Mouse (Mus musculus) mouse embryonic stem cell (cell line): ENCODE results near the gene Lrp6.

Source experiments
- in situ Hi-C, 2 experiments: fragments of 300-500 bp; cut with MboI; formaldehyde crosslinking; loops; 1 replicate in 1 of 2; 3 replicates in 1 of 2; pipeline ENCODE4 v1.14.3; 2019 to 2020; ENCODE audit warnings: low sequenced_read_pairs in 2 of 2, low pct_unique_long_range_greater_than_20kb in 1 of 2, mixed read lengths in 1 of 2; ENCODE audit not compliant: unreplicated experiment in 1 of 2

Lrp6 gene

GRCm38 (mm10) chr6:134584616-134585015 is 17.9 kb upstream of the Lrp6 start:
- in situ Hi-C loops, result no loop called here

DNA sequence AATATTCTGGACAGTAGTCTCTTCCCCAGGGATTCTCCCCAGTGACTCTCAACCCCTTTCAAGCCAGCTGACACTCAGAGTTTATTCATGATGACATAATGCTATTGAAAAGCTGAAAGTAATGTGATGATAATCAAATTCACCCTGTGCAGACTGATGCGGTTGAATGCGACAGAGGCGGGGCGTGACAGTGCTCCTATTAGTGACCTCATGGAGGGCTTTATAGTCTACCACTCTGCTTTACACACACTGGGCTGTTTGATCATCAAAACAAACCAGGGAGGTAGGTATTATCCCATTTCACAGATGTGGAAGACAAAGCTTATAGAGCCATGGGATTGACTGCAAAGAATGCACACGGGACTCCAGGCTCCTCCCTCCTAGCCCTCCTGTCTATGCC is 15.3 kb upstream of the Lrp6 start:
- in situ Hi-C loops, result no loop called here

GRCm38 (mm10) chr6:134579506-134579905 is 12.7 kb upstream of the Lrp6 start:
- in situ Hi-C loops, result no loop called here

- in situ Hi-C loops, result no loop called here
These were observed 11.3 kb upstream of the Lrp6 start for GRCm38 (mm10) chr6:134578039-134578438.

- in situ Hi-C loops, result no loop called here
These were observed 8.6 kb upstream of the Lrp6 start for GRCm38 (mm10) chr6:134575288-134575741.

DNA sequence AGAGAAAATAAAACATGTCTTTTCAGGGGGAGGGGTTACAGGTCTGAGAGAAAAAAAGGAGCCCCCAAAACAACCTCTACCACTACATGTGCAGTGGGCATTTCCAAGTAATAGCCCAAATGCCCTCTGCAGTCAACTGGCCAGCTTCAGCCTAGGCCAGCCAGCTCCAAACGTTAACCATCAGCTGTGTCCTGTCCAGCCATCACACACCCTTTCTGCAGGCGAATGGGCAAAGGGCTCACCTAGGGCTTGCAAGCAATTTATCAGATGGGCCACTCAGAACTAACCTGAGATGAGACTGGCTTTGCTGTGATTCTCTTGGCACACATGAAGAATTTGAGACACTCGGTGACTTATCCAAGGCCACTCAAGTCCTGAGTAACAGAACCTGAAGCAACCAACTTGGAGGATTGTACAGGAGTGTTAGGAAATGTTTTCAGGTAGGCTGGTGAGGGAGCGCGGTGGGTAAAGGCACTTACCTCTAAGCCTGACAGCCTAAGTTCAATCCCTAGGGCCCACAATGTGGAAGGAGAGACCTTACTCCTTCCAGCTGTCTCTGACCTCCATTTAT is 1.3 kb upstream of the Lrp6 start:
- in situ Hi-C loops, result no loop called here

- in situ Hi-C loops, result no loop called here
These were observed 432 bp downstream of the Lrp6 start for GRCm38 (mm10) chr6:134566248-134566817.

DNA sequence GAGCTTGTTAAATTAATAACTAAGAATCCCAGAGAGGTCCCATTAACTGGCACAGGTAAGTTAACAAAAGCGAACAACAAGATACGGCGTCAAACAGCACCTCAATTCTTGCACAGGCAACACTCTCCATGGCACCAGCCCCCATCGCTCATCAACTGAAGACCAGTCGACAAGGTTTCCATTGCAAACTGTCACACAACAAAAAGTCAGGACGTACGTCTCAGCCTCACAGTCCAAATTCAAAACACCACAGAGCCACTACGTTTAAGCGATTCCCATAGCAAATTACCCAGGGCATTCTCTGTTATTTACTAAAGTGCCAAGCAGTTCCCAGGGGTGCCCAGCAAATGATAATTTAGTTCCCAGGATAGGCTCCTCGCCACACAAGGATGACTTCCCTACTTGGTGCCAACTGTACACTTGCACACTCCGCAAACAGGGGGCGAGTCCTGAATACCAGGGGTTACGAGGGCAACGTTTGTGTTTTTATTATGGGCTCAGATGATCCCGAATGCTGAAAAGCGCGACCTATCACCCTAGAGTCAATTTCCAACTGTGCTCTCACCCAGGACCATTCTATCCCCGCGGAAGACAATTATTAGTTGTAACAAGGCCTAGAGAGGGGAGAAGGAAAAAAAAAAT is 1.0 kb downstream of the Lrp6 start:
- in situ Hi-C loops, result no loop called here

DNA sequence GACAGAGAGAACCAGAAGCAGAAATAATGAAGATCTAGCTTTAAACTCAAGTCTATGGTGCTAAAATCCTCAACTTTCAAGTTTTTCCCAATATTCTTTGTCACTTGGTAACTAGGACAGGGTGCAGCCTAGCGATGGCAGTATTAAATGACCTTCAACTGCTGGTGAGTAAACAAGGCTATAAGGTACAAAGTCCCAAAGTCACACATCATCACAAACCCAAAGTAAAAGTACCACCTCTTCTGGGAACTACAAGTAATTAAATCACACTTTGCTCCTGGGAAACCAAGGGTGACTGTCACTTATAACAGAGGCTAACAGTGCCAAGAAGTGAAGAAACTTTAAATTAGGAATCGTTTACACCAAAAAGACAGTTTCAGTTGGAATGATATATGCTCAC is 2.2 kb downstream of the Lrp6 start:
- in situ Hi-C loops, result no loop called here

GRCm38 (mm10) chr6:134559635-134560034 is 7.1 kb downstream of the Lrp6 start:
- in situ Hi-C loops, result no loop called here

- in situ Hi-C loops, result no loop called here
These were observed 8.1 kb downstream of the Lrp6 start for GRCm38 (mm10) chr6:134558546-134559129.

GRCm38 (mm10) chr6:134557043-134557442 is 9.7 kb downstream of the Lrp6 start:
- in situ Hi-C loops, result no loop called here

GRCm38 (mm10) chr6:134556185-134556950 is 10.4 kb downstream of the Lrp6 start:
- in situ Hi-C loops, result no loop called here

DNA sequence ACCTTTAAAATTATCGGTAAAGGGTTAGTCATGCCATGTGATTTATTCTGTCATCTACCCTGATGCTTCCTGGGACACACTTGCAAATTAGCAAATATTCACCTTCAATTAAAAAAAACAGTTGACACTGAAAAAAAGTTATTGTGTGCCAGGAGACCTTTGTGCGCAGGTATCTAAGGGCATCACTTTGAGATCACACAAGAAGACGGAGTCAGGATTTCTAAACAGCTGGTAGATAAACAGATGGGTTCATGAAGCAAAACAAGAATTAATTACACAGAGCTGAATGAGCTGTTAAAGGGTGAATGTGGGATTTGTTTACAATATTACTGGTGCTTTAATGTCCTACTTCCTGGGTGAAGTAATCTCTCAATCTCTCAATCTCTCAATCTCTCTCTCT is 11.6 kb downstream of the Lrp6 start:
- in situ Hi-C loops, result no loop called here

GRCm38 (mm10) chr6:134554230-134554629 is 12.5 kb downstream of the Lrp6 start:
- in situ Hi-C loops, result no loop called here

DNA sequence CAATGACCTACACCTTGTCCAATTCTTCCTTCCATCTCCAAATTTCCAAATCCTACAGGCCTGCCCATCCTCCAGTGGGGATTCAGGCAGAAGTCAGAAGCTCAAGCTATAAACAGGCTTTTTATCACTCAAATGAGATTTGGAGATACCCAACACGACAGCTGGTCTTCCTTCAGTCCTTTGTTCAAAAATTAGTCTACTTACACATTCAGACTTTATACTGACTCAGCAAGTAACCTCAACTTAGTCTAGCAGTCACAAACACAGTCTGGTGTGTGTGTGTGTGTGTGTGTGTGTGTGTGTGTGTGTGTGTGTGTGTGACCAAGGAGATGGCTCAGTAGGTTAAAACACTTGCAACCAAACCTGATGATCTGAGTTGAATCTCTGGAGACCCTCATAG is 15.8 kb downstream of the Lrp6 start:
- in situ Hi-C loops, result no loop called here

- in situ Hi-C loops, result no loop called here
These were observed 16.4 kb downstream of the Lrp6 start for GRCm38 (mm10) chr6:134550396-134550795.

DNA sequence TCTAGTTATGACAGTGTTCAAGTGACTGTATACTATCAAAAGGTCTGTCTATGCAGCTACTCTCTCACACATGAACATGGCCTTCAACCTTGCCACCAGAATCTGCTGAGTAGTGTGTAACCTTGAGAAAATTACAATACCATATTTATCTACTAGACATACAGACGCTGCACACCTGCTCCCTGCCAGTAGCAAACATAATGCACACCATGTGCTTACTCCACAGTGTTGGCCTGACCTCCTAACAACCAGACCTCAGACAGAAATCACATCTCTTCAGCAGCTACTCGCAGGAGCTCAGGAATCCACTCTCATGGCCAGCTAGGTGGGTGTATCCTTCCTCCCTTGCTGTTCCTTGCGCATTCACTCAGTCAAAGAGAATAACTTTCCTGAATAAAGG is 21.9 kb downstream of the Lrp6 start:
- in situ Hi-C loops, result no loop called here

DNA sequence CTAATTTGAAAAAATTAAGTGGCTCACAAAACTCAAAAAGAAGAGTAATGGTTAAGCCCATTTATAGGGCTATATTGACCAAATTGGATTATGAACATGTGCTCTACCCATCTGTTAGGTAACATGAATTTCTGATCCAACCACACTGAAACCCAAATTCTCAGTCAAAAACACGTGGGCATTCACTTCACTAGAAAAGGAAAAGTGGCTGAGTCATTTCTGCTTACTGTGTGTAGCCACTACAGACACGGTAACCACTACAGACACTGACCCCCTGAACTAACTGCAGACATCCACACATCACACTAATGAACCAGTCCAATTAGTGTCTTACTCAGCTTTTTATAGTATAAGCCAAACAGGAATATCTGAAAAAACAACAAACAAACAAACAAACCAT is 22.7 kb downstream of the Lrp6 start:
- in situ Hi-C loops, result no loop called here
